Mouse (Mus musculus): ENCODE measurements around the gene Icam1.
"Not testable (repeated sequence)": the region's sequence is repeated elsewhere in the genome, so short reads cannot be mapped to it uniquely, and the experiment has no call there.

The Icam1 gene

GRCm38 (mm10) chr9:20993165-20993898 lies 22.5 kb upstream of the Icam1 start:
- no peak for DNase-seq (ENCODE audit: low read depth, low spot score)

- no peak for DNase-seq (ENCODE audit: low read depth, low spot score)
Observed at GRCm38 (mm10) chr9:20995069-20995468, 20.7 kb upstream of the Icam1 start.

- DNase-seq (ENCODE audit: low read depth, low spot score): no peak
Observed at GRCm38 (mm10) chr9:20997065-20997464, 18.7 kb upstream of the Icam1 start.

GRCm38 (mm10) chr9:20998337-20998736 lies 17.4 kb upstream of the Icam1 start:
- DNase-seq (ENCODE audit: low read depth, low spot score): not testable (repeated sequence)

- no peak for DNase-seq (ENCODE audit: low read depth, low spot score)
Observed at GRCm38 (mm10) chr9:21000811-21001210, 15.0 kb upstream of the Icam1 start.

- DNase-seq (ENCODE audit: low read depth, low spot score): no peak
Observed at GRCm38 (mm10) chr9:21001651-21002200, 14.1 kb upstream of the Icam1 start.

GRCm38 (mm10) chr9:21002270-21002626 lies 13.5 kb upstream of the Icam1 start:
- no peak for DNase-seq (ENCODE audit: low read depth, low spot score)

GRCm38 (mm10) chr9:21002627-21003551 lies 12.9 kb upstream of the Icam1 start, which contains the start of gene Mrpl4:
Gene Mrpl4 (plus strand): TSS chr9:21002738.
- peak; percentile 81 for DNase-seq (ENCODE audit: low read depth, low spot score)

- DNase-seq (ENCODE audit: low read depth, low spot score): no peak
Observed at GRCm38 (mm10) chr9:21007313-21007952, 8.4 kb upstream of the Icam1 start.

- DNase-seq (ENCODE audit: low read depth, low spot score): no peak
Observed at GRCm38 (mm10) chr9:21008007-21008406, 7.8 kb upstream of the Icam1 start.

- no peak for DNase-seq (ENCODE audit: low read depth, low spot score)
Observed at GRCm38 (mm10) chr9:21010362-21010761, 5.4 kb upstream of the Icam1 start.

- DNase-seq (ENCODE audit: low read depth, low spot score): not testable (repeated sequence)
Observed at GRCm38 (mm10) chr9:21010939-21011541, 4.7 kb upstream of the Icam1 start.

GRCm38 (mm10) chr9:21011846-21012312 lies 3.9 kb upstream of the Icam1 start:
- no peak for DNase-seq (ENCODE audit: low read depth, low spot score)

GRCm38 (mm10) chr9:21012368-21012767 lies 3.4 kb upstream of the Icam1 start:
- DNase-seq (ENCODE audit: low read depth, low spot score): no peak

GRCm38 (mm10) chr9:21014691-21015570 lies 854 bp upstream of the Icam1 start:
- DNase-seq (ENCODE audit: low read depth, low spot score): no peak

GRCm38 (mm10) chr9:21016331-21017176 lies 769 bp downstream of the Icam1 start:
- no peak for DNase-seq (ENCODE audit: low read depth, low spot score)

- DNase-seq (ENCODE audit: low read depth, low spot score): no peak
Observed at GRCm38 (mm10) chr9:21017177-21017575, 1.4 kb downstream of the Icam1 start.

GRCm38 (mm10) chr9:21018600-21018999 lies 2.8 kb downstream of the Icam1 start:
- DNase-seq (ENCODE audit: low read depth, low spot score): no peak

- no peak for DNase-seq (ENCODE audit: low read depth, low spot score)
Observed at GRCm38 (mm10) chr9:21021363-21021762, 5.6 kb downstream of the Icam1 start.
